13 mouse cellular contexts compared by ENCODE assay signal in genomic region chr4:95062873-95063272, GRCm38 (mm10). TPM values are rescaled to one million over a fixed set of nuclear protein-coding genes. Genes with fewer than 3 reads are reported as not detected.
A peak's percentile ranks its signal among the peaks of the same experiment; 100 is the strongest.
DNase-seq lines count a peak whose midpoint lies in the region; ATAC-seq and TF ChIP-seq lines count a peak whose summit lies in the region.
"Had no signal": no experiment of that assay in that cellular context is flagged by ENCODE, and none has a peak within 500 bp of the region (broad histone marks: within the 10 kb centered on the region; RNA-seq: fewer than 3 reads in every experiment).

No protein-coding gene starts in this region.

- TF ChIP-seq POLR2A in kidney, adult 2 months (IDR thresholded peaks at IDR 0.05; ENCODE audit: low read depth, low read length): no peak

- WGBS in kidney, adult 2 months: 29% methylated on average over 9 of the region's 9 CpGs
- WGBS in stomach, embryonic 16.5 days: 56% methylated on average over 9 of the region's 9 CpGs

- no peak overlapping the region for H3K9ac ChIP-seq in stomach, embryonic 16.5 days (ENCODE audit: low read length)
- H3K9ac ChIP-seq: heart, embryonic 15.5 days had no signal

- H3K27me3 ChIP-seq in megakaryocyte, embryonic 14.5 days (replicated peaks): peaks cover 4% of the 10 kb centered on the region
- no peaks in the 10 kb centered on the region for H3K27me3 ChIP-seq in kidney, adult 2 months (replicated peaks; ENCODE audit: control insufficient read depth, insufficient read depth, low read length)
- no peaks in the 10 kb centered on the region for H3K27me3 ChIP-seq in stomach, embryonic 16.5 days (ENCODE audit: control insufficient read depth, insufficient read depth, low read length)
- H3K27me3 ChIP-seq: heart, embryonic 15.5 days had no signal

- no peaks in the 10 kb centered on the region for H3K36me3 ChIP-seq in megakaryocyte, embryonic 14.5 days (replicated peaks; ENCODE audit: low read length)
- no peaks in the 10 kb centered on the region for H3K36me3 ChIP-seq in kidney, adult 2 months (ENCODE audit: control insufficient read depth, insufficient read depth, low read length)
- H3K36me3 ChIP-seq in stomach, embryonic 16.5 days (ENCODE audit: control insufficient read depth, insufficient read depth, low read length): no peaks in the 10 kb centered on the region
- H3K36me3 ChIP-seq: forebrain, embryonic 10.5 days; heart, embryonic 15.5 days had no signal

- H3K4me2 ChIP-seq in stomach, embryonic 16.5 days (ENCODE audit: low read depth, low read length): no peak overlapping the region
- H3K4me2 ChIP-seq: heart, embryonic 15.5 days had no signal

- peak overlapping the region; percentile 45; the same call in 1 of the 2 replicates for H3K27ac ChIP-seq in kidney, adult 2 months (ENCODE audit: insufficient read depth, low read depth, low read length)
- H3K27ac ChIP-seq in stomach, embryonic 16.5 days (ENCODE audit: low read length): no peak overlapping the region
- H3K27ac ChIP-seq: forebrain, embryonic 10.5 days; heart, embryonic 15.5 days had no signal

- no peak for ATAC-seq in megakaryocyte, adult 5-6 weeks (ENCODE audit: poor library complexity, severe bottlenecking)
- peak; percentile 40; the same call in 1 of the 2 replicates for ATAC-seq in stomach, embryonic 16.5 days (ENCODE audit: insufficient read depth, low FRiP score)

- peaks cover 20% of the 10 kb centered on the region for H3K4me1 ChIP-seq in megakaryocyte, embryonic 14.5 days
- H3K4me1 ChIP-seq in kidney, adult 2 months (ENCODE audit: control insufficient read depth, insufficient read depth, low read length): peaks cover 4% of the 10 kb centered on the region; the same call in 1 of the 2 replicates
- H3K4me1 ChIP-seq in stomach, embryonic 16.5 days (ENCODE audit: control insufficient read depth, insufficient read depth, low read length): peaks cover 3% of the 10 kb centered on the region; the same call in 1 of the 2 replicates
- H3K4me1 ChIP-seq: forebrain, embryonic 10.5 days had no signal

- no peaks in the 10 kb centered on the region for H3K9me3 ChIP-seq in megakaryocyte, embryonic 14.5 days
- no peaks in the 10 kb centered on the region for H3K9me3 ChIP-seq in stomach, embryonic 16.5 days (replicated peaks; ENCODE audit: control insufficient read depth, low read length)
- H3K9me3 ChIP-seq: heart, embryonic 15.5 days had no signal

- no peak for TF ChIP-seq CTCF in kidney, adult 2 months (conservative IDR thresholded peaks at IDR 0.05; ENCODE audit: insufficient read depth, insufficient read length, low read depth, low read length)

- peak; percentile 35 for DNase-seq in gastrocnemius, postnatal 10 days
- DNase-seq in gastrocnemius, adult 8-10 months (ENCODE audit: low spot score in 2 of 2): no peak
- DNase-seq in kidney, adult 2 months: peak; percentile 90
- no peak for DNase-seq in spleen, postnatal 14 days (ENCODE audit: low spot score in 2 of 2)
- DNase-seq in adrenal gland, adult 8-10 months: no peak
- DNase-seq: cerebellum, adult 11 months; embryo, embryonic 11 days; liver had no signal

- H3K4me3 ChIP-seq in megakaryocyte, embryonic 14.5 days (replicated peaks): peak overlapping the region; percentile 14
- no peak overlapping the region for H3K4me3 ChIP-seq in kidney, adult 2 months (ENCODE audit: insufficient read depth, low read depth, low read length)
- no peak overlapping the region for H3K4me3 ChIP-seq in stomach, embryonic 16.5 days (replicated peaks; ENCODE audit: low read length)
- H3K4me3 ChIP-seq: forebrain, embryonic 10.5 days; heart, embryonic 15.5 days had no signal

RNA-seq across cellular contexts. Expression of gene Jun, which starts 10.9 kb away (rescaled TPM):
- total RNA-seq in gastrocnemius, postnatal 10 days (2021): 100 to 1,000 TPM in 1 of 2 experiments, 10 to 100 TPM in 1; 31.5 to 100 TPM
- total RNA-seq in gastrocnemius, adult 8-10 months (2022): 10 to 100 TPM; 43.7 to 85.1 (median 58.2) TPM
- polyA plus RNA-seq in megakaryocyte, embryonic 14.5 days (2012; ENCODE audit: insufficient read depth, low replicate concordance): 157 and 392 TPM in 2 replicates
- total RNA-seq in megakaryocyte, adult 5-6 weeks (2015): 88.4 and 91.5 TPM in 2 replicates
- total RNA-seq in megakaryocyte, adult 5-6 weeks (2017): 141 and 162 TPM in 2 replicates
- 16.9 and 18.9 TPM in 2 replicates for polyA plus RNA-seq in kidney, adult 2 months (2012; rRNA removed)
- polyA plus RNA-seq in stomach, embryonic 16.5 days (2015; fragmentation: Nextera tagmentation; extraction: Ambion mirVana): 90.7 and 107 TPM in 2 replicates
- total RNA-seq in adrenal gland, adult 8-10 months (2022): 100 to 1,000 TPM; 127 to 531 (median 331) TPM

Comparison
In these comparisons a context has a peak if more than half of its experiments do, and no peak if none do; other contexts are left out.
1. DNase-seq: peak in gastrocnemius, postnatal 10 days (single experiment) and kidney, adult 2 months (single experiment); none in gastrocnemius, adult 8-10 months (0 of 2), spleen, postnatal 14 days (0 of 2) and adrenal gland, adult 8-10 months (single experiment).